Mouse (Mus musculus): Measurements from ENCODE around the gene Nrip1. TPM values are rescaled to one million over a fixed set of nuclear protein-coding genes. Genes with fewer than 3 reads are reported as not detected.
"Not testable (repeated sequence)": the region's sequence is repeated elsewhere in the genome, so short reads cannot be mapped to it uniquely, and the experiment has no call there.

The Nrip1 gene
- 21.2 and 45.9 TPM in 2 replicates for polyA plus RNA-seq (2012; rRNA removed)

DNA sequence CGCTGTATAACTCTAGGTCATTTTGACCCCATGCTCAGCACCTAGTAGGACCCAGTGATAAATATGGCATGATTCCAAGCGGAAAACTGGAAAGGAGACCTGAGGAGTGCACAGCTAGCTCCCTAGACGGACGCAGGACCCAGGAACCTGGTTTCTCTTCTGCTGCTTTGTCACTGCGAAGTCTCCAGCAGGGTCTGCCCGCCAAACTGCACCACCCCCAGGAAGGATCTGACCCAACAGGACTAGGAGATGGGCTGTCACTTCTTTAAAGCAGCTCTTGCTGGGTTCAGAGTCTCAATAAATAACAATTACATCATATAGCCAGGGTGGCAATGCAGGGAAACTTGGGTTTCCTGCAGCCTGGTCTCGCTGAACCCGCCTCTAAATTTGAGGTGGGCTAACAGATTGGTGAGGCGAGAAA is at the start of gene Nrip1:
Gene Nrip1, minus strand, starts transcription at position 157 of the 421 bp plus-strand sequence.
- no peak for DNase-seq (ENCODE audit: low read depth)

DNA sequence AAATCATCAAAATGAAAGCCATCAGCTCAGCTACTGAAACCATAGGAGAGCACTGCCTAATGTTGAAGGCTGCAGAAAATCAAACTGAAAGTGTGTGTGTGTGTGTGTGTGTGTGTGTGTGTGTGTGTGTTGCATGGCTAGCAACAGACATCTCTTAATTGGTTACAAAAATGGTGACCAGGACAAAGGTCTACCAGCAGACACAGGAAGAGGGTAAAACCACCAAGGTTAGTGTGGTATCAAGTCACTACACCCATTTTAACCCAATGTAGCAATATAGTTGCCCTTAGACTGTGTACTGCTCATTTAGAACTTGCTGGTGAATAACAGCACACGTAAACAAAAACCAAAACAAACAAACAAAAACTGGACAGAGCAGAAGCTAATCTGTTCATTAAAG is 48.9 kb upstream of the Nrip1 start:
- DNase-seq (ENCODE audit: low read depth), result no peak

DNA sequence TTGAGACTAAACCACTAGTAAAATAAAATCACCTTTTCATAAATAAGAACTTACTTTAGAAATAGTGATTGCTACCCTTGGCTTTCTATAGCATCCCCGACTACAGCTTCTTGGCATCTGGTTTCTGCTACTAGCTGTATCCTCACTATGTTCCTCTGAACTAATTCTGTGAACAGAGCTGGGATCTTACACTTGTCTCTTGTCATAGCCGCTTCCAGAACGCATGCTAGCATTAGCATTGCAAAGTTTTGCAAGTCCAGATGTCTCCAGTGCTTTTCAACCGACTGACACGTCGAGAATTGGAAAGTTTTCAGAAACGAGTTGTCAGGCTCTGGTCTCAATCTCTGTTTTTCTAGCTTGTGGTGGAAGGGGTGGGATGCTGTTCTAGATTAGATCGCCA is 46.2 kb upstream of the Nrip1 start:
- DNase-seq (ENCODE audit: low read depth), result no peak

DNA sequence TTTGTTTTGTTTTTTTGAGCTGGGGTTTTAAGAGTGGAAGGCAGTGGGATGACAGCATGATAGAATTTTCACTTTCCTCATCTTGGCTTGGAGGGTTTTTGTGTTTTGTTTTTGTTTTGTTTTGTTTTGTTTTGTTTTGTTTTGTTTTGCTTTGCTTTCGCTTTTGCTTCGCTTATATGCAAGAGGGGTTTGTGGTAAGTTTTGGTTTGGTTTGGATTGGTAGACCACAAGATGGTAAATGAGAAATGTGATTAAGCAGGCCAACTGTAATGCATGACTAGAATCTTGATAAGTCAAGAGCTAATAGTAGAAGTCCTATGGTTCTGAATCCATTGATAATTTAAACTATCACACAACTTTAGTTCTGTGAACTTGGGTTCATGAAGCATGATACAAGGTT is 42.9 kb upstream of the Nrip1 start:
- DNase-seq (ENCODE audit: low read depth), result no peak

DNA sequence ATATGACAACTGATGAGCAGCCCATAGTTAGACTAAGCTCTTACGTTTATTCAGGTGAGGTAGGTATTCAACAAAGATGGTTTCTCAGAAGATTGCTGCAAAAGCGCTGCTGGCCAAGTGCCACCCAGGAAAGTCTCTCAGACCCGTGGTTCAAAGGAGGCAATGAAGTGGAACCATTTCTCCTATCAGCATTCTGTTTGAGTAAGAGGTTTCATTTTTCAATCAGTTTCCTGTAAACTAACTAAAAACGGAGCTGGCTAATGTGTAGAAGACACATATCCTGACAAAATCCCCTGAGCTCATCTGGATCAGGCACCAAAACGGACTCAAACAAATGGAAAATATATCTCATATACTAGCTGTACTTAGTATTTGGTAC is 42.4 kb upstream of the Nrip1 start:
- DNase-seq (ENCODE audit: low read depth), result no peak

DNA sequence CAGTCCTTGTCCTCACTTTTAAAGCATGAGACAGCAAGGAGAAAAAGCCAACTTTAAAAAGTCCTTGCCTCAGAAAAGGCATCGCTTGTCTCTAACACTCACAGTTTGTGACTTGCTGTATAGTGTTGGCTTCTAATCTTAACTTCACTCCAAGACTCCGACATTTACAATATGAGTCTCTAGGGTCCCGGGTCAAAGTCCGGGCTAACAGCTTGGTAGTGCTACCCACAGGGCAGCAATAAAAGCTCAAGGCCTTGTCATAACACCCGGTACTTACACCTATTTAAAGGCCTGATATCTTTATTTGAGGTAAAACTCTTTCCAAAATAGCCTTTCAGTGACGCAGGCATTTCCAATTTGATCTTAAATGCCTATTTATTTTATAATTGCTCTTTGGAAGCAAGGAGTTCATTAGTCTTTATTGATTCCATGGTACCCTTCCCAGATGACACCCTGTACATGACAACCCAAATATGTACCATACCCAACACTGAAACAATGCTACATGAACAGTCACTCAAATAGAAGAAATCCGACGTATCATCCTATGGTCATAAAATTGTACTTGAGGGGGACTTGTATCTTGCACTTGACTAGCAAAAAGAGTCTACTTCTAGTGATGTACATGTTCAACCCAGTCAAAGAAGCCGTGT is 41.9 kb upstream of the Nrip1 start:
- DNase-seq (ENCODE audit: low read depth), result no peak

DNA sequence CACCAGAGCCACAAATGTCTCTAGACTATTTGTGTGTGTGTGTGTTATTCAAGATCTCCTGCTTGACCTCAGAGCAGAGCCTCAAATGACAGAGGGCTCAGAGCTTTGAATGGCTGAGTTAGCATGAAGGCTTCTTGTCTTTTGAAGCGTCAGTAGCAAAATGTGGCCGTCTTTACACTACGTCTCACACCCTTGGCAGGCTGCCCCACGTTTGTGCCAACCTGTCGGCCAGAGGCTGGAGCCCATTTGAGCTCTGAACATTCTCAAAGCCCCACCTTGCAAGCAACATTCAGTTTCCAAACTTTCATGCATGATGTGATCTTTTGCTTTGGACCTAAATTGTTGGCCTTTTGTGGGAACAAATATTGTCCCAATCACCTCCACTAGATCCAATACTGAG is 40.9 kb upstream of the Nrip1 start:
- no peak for DNase-seq (ENCODE audit: low read depth)

DNA sequence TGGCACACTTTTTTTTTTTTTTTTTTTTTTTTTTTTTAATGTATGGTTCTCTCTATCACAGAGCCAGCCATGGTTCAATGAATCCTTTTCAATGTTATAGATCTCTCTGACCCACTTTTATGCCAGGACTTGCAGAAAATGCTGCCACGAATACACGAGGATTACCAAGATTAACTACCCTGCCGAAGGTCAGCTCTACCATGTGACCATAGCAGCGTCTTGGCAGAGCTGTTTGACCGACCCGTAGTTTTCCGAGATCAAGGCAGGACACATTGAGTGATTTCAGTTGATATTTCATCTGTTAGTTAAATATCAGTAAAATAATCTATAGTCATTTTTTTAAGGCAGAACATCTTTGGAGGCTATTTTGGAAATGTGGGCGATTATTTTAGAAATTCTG is 40.0 kb upstream of the Nrip1 start:
- no peak for DNase-seq (ENCODE audit: low read depth)

DNA sequence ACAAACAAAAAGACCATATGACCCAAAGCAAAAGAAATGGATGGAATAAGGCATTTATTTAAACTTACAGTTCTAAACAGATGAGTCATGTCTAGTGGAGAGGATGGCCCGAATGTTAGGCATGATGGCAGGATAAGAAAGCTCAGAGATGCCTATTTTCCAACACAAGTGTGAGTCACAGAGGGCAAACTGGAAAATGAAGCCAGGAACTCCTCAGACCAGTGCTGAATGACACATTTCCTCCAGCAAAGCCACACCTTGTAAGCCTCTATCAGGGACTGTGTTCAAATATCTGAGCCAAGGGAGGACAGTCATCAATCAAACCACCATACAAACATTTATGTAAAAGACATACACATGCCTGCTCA is 35.7 kb upstream of the Nrip1 start:
- DNase-seq (ENCODE audit: low read depth), result no peak

DNA sequence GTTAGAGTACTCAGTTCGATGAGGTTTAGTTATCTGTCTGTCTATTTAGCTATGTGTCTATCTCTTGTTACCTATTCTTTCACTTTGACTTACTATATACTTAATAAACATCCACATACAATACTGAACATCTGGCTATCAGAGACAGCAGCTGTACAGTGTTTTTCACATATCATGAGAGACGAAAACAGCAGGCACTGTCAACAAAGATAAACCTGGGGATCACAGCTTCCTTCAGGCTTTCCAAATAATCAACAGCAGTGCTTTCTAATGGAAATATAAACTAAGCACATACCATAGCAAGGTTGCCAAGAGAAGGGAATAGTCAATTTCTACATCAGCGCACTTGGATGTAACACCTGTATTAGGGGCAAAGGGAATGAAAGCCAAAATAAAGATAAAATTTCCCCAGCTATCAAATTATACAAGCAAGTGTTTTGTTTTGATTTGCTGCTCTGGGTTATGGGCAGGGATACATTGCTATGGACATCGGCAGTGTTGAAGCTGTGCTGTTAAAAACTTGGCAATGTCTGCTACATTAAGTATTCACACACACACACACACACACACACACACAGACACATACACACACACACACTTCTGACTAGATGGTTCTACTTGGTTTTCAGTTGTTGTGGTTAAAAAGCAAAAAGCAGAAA is 35.2 kb upstream of the Nrip1 start:
- no peak for DNase-seq (ENCODE audit: low read depth)

DNA sequence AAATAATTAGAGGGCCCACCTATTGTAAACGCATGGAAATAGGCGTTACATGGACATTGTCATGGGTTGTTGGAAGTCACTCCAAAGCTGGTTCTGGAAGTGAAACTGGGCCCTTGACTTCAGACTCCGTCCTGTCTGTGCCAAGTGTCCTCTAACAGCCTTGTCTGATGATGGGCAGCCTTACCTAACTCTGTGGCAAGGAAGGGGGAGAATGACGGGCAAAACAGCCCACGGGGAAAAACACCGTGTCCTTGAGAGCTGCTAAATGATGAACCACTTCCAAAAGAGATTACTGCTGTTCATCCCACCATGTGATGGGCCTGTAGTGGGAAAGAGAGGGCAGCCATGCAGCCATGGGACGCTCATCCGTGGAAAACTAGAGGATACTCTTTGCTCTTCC is 34.6 kb upstream of the Nrip1 start:
- no peak for DNase-seq (ENCODE audit: low read depth)

DNA sequence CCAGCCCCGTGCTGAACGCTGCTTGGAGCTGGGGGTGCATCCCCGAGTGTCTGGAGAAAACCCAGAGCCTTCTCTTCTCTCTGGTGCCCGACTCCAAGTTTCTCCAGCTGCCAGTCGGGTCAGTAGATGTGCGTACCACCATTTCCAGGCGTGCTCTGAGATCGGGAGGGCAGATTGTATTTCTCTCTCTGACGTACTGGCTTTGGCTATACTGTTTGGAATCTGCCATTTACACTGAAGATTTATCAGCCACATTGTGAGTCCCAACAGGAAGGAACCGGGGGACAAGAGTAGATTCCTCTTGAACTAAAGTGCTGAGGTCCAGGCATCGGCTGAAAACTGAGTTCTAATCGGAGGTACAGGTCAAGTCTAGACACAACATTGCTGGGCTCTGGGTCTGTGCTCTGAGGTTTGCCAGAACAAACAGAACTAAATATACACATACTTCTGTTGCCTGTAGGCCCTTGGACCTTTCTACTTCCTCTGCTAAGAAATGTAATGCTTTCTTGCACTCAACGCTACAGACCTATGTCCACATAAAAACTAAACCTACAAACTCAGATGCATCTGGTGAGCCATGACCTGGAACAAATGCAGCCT is 33.8 kb upstream of the Nrip1 start:
- no peak for DNase-seq (ENCODE audit: low read depth)

DNA sequence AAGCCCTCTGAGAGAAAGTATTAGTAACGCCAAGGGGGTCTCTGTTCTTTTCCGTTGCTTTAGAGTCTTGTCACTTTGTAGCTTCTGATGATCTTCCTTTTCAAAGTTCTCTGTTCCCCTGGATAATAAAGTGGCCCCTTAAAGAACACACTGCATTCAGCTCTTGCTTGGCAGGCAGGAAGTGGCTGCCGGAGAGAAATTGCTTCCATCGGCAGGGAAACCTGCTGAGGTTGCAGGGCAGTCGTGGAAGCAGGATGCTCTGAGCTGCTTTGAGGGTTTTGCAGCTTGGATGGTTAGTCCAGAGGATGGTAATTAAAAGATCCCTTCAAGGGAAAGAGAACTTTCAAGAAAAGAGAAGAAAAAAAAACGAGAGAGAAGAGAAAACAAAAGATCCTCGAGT is 33.3 kb upstream of the Nrip1 start:
- DNase-seq (ENCODE audit: low read depth), result no peak

DNA sequence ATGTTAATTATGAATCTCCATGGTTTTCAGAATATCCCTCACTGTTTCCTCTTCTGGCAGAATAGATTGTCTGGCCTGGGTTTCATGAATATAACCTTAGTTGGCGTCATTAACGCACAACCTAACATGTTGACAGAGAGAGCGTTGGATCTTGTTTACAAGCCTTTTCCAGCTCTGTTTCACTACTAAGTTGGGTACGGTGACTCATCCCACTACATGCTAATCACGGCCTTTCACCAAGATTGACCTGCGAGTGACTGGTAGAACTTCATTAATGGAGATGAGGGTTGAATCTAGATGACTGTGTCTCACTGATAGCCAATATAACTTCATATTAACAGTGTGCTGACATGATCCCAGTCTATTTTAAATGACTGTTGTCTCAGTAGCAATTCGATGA is 32.7 kb upstream of the Nrip1 start:
- no peak for DNase-seq (ENCODE audit: low read depth)

DNA sequence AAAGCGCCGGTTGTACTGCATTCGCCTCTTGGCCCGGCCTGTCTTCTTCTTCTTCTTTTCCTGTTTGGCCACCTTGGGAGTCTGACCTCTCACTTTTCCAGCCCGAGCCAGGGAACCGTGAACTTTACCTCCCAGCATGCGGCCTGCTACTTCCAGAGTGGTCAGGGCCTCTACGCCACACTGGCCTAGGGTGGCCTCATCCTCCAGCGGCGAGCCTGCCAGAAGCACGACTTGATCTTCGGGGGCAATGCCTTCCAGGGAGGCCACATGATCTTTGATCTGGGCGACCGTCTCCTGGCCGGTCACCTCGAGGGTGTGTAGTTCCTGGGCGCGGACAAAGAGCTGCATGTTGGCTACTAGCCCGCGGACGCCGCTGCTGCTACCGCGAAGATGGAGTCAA is 29.7 kb upstream of the Nrip1 start:
- not testable (repeated sequence) for DNase-seq (ENCODE audit: low read depth)

DNA sequence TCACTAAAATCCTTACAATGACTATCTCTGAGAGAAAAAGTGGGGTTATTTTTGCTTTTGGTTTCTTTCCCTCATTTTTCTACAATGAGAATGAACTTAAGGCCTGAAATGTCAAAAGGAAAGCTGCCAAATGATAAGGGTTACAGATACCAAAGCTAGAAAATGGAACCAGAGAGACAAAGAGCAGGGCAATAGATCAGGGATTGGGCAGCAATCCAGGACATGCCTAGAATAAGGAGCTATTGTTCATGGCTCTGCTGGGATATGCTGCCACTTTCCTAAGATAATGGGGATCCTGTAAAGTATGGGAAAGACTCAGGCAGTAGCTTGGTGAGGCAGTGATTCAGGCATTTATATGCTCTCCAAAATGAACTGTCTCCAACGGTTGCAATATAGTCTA is 22.9 kb upstream of the Nrip1 start:
- DNase-seq (ENCODE audit: low read depth), result no peak

DNA sequence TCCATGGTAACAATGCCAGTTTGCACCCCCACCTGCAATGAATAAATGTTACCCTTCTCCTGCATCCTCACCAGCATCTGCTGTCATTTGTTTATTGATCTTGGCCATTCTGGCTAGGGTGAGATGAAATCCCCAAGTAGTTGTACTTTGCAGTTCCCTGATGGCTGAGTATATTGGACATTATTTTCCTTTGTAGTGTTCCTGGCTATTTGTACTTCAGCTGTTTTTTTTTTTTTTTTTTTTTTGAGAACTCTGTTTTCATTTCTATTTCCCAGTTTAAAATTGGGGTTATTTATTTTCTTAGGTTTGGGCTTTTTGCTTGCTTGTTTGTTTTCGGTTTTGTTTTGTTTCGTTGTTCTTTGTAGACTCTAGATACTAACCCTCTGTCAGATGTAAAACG is 19.6 kb upstream of the Nrip1 start:
- no peak for DNase-seq (ENCODE audit: low read depth)

DNA sequence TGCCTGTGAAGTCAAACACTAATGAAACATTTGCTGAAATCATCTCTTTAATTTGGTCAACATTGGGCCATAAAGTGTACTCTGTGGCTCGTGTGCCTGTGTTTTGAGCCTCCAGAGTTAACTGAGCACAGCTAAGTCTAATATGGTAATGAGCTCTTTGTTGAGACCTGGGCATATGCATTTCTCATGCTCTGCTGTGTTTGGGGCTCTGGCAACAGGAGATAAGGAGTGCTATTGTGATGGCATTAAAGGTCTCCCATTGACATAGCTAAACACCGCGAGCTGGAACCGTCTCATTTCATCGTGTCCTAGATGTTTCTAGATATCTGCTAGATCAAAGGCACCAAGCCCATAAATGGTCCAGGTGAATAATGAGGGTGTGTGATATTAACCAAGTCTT is 12.9 kb upstream of the Nrip1 start:
- DNase-seq (ENCODE audit: low read depth), result no peak

DNA sequence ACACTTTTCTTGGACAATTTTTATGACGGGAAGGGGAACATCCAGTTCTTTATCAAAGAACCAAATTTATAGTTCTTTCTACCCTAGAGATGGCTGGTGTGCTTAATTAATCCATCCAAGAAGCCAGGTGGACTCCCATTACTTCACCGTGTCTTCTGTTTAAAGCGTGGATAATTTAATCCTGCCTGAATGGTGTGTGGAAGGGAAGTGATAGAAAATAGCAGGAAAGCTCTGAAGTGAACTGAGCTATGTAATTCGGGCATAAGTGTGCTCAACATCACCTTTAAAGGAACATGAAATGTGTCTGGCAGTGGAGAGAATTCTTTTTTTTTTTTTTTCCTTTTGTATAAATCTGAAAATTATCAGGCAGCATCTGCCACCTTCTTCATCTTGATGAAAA is 12.4 kb upstream of the Nrip1 start:
- DNase-seq (ENCODE audit: low read depth), result no peak

DNA sequence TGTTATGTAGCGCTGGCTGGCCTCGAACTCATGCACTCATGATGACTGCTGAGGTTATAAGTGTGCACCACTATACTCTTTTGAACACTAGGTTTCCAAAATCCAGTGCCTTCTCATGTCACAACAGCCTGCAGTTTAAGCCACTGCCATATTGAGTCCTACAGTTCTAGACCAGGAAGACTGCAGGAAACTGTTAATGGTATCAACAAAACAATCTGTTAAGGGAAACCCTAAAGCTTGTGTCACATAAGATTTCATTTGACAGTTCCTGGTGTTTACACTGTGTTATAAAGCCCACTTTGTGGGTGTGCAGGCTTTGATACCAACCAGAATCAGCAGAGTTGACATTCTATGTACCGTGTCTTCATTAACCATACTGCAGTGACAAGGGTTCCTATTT is 3.6 kb upstream of the Nrip1 start:
- no peak for DNase-seq (ENCODE audit: low read depth)

DNA sequence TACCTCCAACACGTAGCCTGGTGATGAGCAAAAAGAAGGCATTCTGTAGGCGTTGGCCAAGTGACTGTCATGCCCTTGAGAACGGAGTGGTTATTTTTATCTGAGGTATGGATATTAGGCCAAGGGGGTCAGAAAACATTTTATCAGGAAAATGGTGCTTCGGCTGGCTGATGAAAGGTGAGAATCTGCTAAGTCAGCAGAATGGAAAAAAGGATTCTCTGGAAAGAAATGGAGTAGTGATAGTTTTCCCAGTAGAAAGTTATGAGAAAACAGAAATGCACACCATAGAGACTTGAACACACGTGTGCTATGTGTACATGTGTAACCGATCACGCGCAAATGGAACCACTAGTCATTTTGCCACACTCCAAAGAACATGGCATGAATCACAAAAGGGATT is 3.0 kb upstream of the Nrip1 start:
- no peak for DNase-seq (ENCODE audit: low read depth)

DNA sequence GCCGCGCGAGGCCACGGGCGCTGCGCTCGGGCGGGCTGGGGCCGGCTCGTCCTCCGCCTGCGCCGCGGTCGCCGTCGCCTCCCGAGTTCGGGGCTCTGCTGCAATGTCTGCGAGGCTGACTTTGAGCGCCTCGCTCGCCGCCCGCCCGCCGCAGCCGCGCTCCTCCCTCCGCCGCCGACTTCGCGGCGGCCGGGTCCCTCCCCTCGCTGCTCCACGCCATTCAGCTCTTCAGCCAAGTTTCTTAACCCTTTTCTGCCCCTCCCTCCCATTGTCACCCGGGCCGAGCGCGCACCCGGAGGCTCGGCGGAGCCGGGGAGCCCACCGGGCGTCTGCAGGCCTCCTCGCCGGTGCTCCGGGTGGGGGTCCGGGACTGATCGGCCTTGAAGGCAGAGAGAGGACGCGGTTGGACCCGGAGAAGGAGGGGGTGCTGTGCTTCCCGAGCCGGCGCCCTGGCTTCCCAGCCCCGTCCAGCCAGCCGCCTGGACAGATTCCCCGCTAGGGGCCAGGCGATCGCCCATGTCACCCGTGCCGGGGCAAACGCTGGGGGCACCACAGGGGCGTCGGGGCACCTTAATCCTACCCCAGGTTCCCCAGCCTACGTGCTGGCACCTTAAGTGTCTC is 576 bp downstream of the Nrip1 start:
- no peak for DNase-seq (ENCODE audit: low read depth)

Measured in gonadal fat pad, adult 2 months (tissue).